Comparison of ENCODE assay signal across 8 mouse cellular contexts in genomic region chr12:81862351-81862802, GRCm38 (mm10). TPM values are rescaled to one million over a fixed set of nuclear protein-coding genes. Genes with fewer than 3 reads are reported as not detected.
DNase-seq lines count a peak whose midpoint lies in the region; ATAC-seq lines count a peak whose summit lies in the region.

No protein-coding gene starts in this region.

- 39% methylated on average over 8 of the region's 8 CpGs for WGBS in embryonic facial prominence, embryonic 15.5 days
- WGBS in liver, embryonic 15.5 days (ENCODE audit: insufficient replicate concordance) = 10% methylated on average over 8 of the region's 8 CpGs

- H3K4me1 ChIP-seq in embryonic facial prominence, embryonic 15.5 days = peaks cover 36% of the 10 kb centered on the region
- peaks cover 24% of the 10 kb centered on the region for H3K4me1 ChIP-seq in liver, embryonic 15.5 days (replicated peaks)

- ATAC-seq in embryonic facial prominence, embryonic 15.5 days (ENCODE audit: insufficient number of reproducible peaks, low FRiP score, low TSS enrichment, low read depth) = no peak
- ATAC-seq in liver, embryonic 15.5 days (ENCODE audit: insufficient read depth) = 0 out of 2 replicates have a peak, but pooled peaks have one; percentile 12
- no peak for ATAC-seq in frontal cortex, adult (ENCODE audit: low TSS enrichment)

- no peaks in the 10 kb centered on the region for H3K27me3 ChIP-seq in embryonic facial prominence, embryonic 15.5 days
- peaks cover 53% of the 10 kb centered on the region for H3K27me3 ChIP-seq in liver, embryonic 15.5 days

- H3K9me3 ChIP-seq in embryonic facial prominence, embryonic 15.5 days (replicated peaks) = no peaks in the 10 kb centered on the region
- H3K9me3 ChIP-seq in liver, embryonic 15.5 days (replicated peaks) = no peaks in the 10 kb centered on the region

- intact Hi-C loops in heart, postnatal 14 days (cut with DNase I) = no loop called here

- peak overlapping the region; percentile 54 for H3K4me2 ChIP-seq in embryonic facial prominence, embryonic 15.5 days (replicated peaks)
- H3K4me2 ChIP-seq in liver, embryonic 15.5 days = peak overlapping the region; percentile 19; the same call in 1 of the 2 replicates

- no peaks in the 10 kb centered on the region for H3K36me3 ChIP-seq in embryonic facial prominence, embryonic 15.5 days
- H3K36me3 ChIP-seq in liver, embryonic 15.5 days (replicated peaks) = no peaks in the 10 kb centered on the region

- peak overlapping the region; percentile 21; the same call in 1 of the 2 replicates for H3K9ac ChIP-seq in embryonic facial prominence, embryonic 15.5 days
- H3K9ac ChIP-seq in liver, embryonic 15.5 days = no peak overlapping the region

- DNase-seq in kidney, adult 18-20 months = peak; percentile 24
- DNase-seq in kidney, adult 11 months = no peak
- peak; percentile 54 to 58 for DNase-seq in heart, postnatal 14 days
- peak; percentile 22 for DNase-seq in neural tube, embryonic 10.5 days (ENCODE audit: extremely low spot score, low spot score)
- no peak for DNase-seq in ovary, postnatal 14 days (ENCODE audit: low spot score)

- peak overlapping the region; percentile 92 for H3K4me3 ChIP-seq in embryonic facial prominence, embryonic 15.5 days (replicated peaks)
- no peak overlapping the region for H3K4me3 ChIP-seq in liver, embryonic 15.5 days (replicated peaks)

- H3K27ac ChIP-seq in embryonic facial prominence, embryonic 15.5 days (replicated peaks) = no peak overlapping the region
- no peak overlapping the region for H3K27ac ChIP-seq in liver, embryonic 15.5 days (replicated peaks)

RNA-seq across cellular contexts. Expression of gene Pcnx, which starts 2.6 kb away (rescaled TPM):
- polyA plus RNA-seq in embryonic facial prominence, embryonic 15.5 days (2015; fragmentation: Nextera tagmentation; extraction: Ambion mirVana) = 11.0 and 12.4 TPM in 2 replicates
- 10 to 100 TPM; 68.0 to 70.0 TPM for total RNA-seq in heart, postnatal 14 days (2021)
- polyA plus RNA-seq in liver, embryonic 15.5 days (2015; fragmentation: Nextera tagmentation; extraction: Ambion mirVana) = 1.0 and 1.3 TPM in 2 replicates

Comparison
In these comparisons a context has a peak if more than half of its experiments do, and no peak if none do; other contexts are left out.
1. DNase-seq: peak in kidney, adult 18-20 months (single experiment), heart, postnatal 14 days (2 of 2) and neural tube, embryonic 10.5 days (single experiment); none in kidney, adult 11 months (single experiment) and ovary, postnatal 14 days (single experiment).